Mouse (Mus musculus): ENCODE results near the gene Gad2.

- TF ChIP-seq CTCF (IDR thresholded peaks at IDR 0.05; ENCODE audit: extremely low read depth, insufficient read depth, low read length) = no peak
- TF ChIP-seq POLR2A (IDR thresholded peaks at IDR 0.05; ENCODE audit: extremely low read depth, insufficient read depth, low read length) = no peak
These were observed 49.3 kb downstream of the Gad2 start for GRCm38 (mm10) chr2:22671348-22671747.
